Mouse (Mus musculus) liver, adult 2 months (tissue): ENCODE measurements around the gene Npnt.

ENCODE experiments used
- CTCF ChIP-seq: fragments of 200-500 bp; IDR thresholded peaks from 2 replicates; pipeline ENCODE4 v1.5.1; 2011; ENCODE audit warnings: low read depth, low read length, control low read depth
- POLR2A ChIP-seq: fragments of 200-500 bp; IDR thresholded peaks from 2 replicates; pipeline ENCODE4 v1.6.1; 2011; ENCODE audit warnings: low read length, control low read depth; ENCODE audit not compliant: insufficient read depth; ENCODE audit errors: extremely low read depth

GRCm38 (mm10) chr3:132868838-132869237 lies 81.3 kb downstream of the Npnt start:
- TF ChIP-seq CTCF: no peak
- TF ChIP-seq POLR2A: no peak
